Mouse (Mus musculus): ENCODE data around the gene Traip. TPM values are rescaled to one million over a fixed set of nuclear protein-coding genes. Genes with fewer than 3 reads are reported as not detected.

The Traip gene
- polyA plus RNA-seq, 1 experiment from 2014 or later = 15.7 TPM

GRCm38 (mm10) chr9:107961351-107961762, 11.4 kb downstream of the Traip start:
- H3K27ac ChIP-seq (replicated peaks) = peak overlapping the region; percentile 83
- ATAC-seq (replicated peaks) = peak; percentile 78
- 0 out of 2 replicates have a peak, but pooled peaks cover 4% of the 10 kb centered on the region for H3K36me3 ChIP-seq
- peak overlapping the region; percentile 28 for H3K4me2 ChIP-seq (replicated peaks)
- 0 out of 2 replicates have a peak overlapping the region, but pooled peaks have one; percentile 10 for H3K4me3 ChIP-seq
- H3K9ac ChIP-seq (replicated peaks) = 0 out of 2 replicates have a peak overlapping the region, but pooled peaks have one; percentile 15
- no peaks in the 10 kb centered on the region for H3K9me3 ChIP-seq
- H3K27me3 ChIP-seq = no peaks in the 10 kb centered on the region
- H3K4me1 ChIP-seq = peaks cover 20% of the 10 kb centered on the region
- WGBS = 62% methylated on average over 10 of the region's 10 CpGs

- H3K9ac ChIP-seq (replicated peaks) = no peak overlapping the region
- peak overlapping the region; percentile 28 for H3K4me2 ChIP-seq (replicated peaks)
- H3K27ac ChIP-seq (replicated peaks) = peak overlapping the region; percentile 83
- H3K4me1 ChIP-seq = peaks cover 20% of the 10 kb centered on the region
- H3K27me3 ChIP-seq = no peaks in the 10 kb centered on the region
- no peak overlapping the region for H3K4me3 ChIP-seq
- peak; percentile 41 for ATAC-seq (replicated peaks)
- 0 out of 2 replicates have a peak, but pooled peaks cover 4% of the 10 kb centered on the region for H3K36me3 ChIP-seq
- 38% methylated on average over 5 of the region's 5 CpGs for WGBS
- no peaks in the 10 kb centered on the region for H3K9me3 ChIP-seq
Measured at GRCm38 (mm10) chr9:107961881-107962280, 11.9 kb downstream of the Traip start.

- ATAC-seq (replicated peaks) = no peak
- no peak overlapping the region for H3K4me3 ChIP-seq
- WGBS = 92% methylated on average over 9 of the region's 9 CpGs
- H3K9ac ChIP-seq (replicated peaks) = no peak overlapping the region
- no peak overlapping the region for H3K4me2 ChIP-seq (replicated peaks)
- H3K9me3 ChIP-seq = no peaks in the 10 kb centered on the region
- no peak overlapping the region for H3K27ac ChIP-seq (replicated peaks)
- no peaks in the 10 kb centered on the region for H3K36me3 ChIP-seq
- H3K27me3 ChIP-seq = no peaks in the 10 kb centered on the region
- H3K4me1 ChIP-seq = peaks cover 20% of the 10 kb centered on the region
Measured at GRCm38 (mm10) chr9:107962916-107963315, 13.0 kb downstream of the Traip start.

GRCm38 (mm10) chr9:107963700-107964099, 13.8 kb downstream of the Traip start:
- Histone ChIP-seq H3K36me3 (no peaks in the 10 kb centered on the region), H3K4me3 (no peak overlapping the region), H3K9me3 (no peaks in the 10 kb centered on the region), H3K4me2 (replicated peaks) (no peak overlapping the region), H3K4me1 (peaks cover 20% of the 10 kb centered on the region), H3K9ac (replicated peaks) (no peak overlapping the region), H3K27me3 (no peaks in the 10 kb centered on the region), H3K27ac (replicated peaks) (no peak overlapping the region)
- no peak for ATAC-seq (replicated peaks)
- WGBS = 28% methylated on average over 5 of the region's 5 CpGs

- no peaks in the 10 kb centered on the region for H3K27me3 ChIP-seq
- no peak for ATAC-seq (replicated peaks)
- WGBS = 96% methylated on average over 9 of the region's 9 CpGs
- no peak overlapping the region for H3K4me2 ChIP-seq (replicated peaks)
- H3K4me3 ChIP-seq = no peak overlapping the region
- no peaks in the 10 kb centered on the region for H3K9me3 ChIP-seq
- H3K36me3 ChIP-seq = no peaks in the 10 kb centered on the region
- peaks cover 20% of the 10 kb centered on the region for H3K4me1 ChIP-seq
- no peak overlapping the region for H3K27ac ChIP-seq (replicated peaks)
- no peak overlapping the region for H3K9ac ChIP-seq (replicated peaks)
Measured at GRCm38 (mm10) chr9:107964681-107965080, 14.7 kb downstream of the Traip start.

GRCm38 (mm10) chr9:107966676-107967075, 16.7 kb downstream of the Traip start:
- 91% methylated on average over 10 of the region's 10 CpGs for WGBS

GRCm38 (mm10) chr9:107967437-107967836, 17.5 kb downstream of the Traip start:
- no peaks in the 10 kb centered on the region for H3K27me3 ChIP-seq
- no peak for ATAC-seq (replicated peaks)
- no peak overlapping the region for H3K4me3 ChIP-seq
- H3K9me3 ChIP-seq = no peaks in the 10 kb centered on the region
- no peak overlapping the region for H3K27ac ChIP-seq (replicated peaks)
- H3K9ac ChIP-seq (replicated peaks) = no peak overlapping the region
- H3K4me1 ChIP-seq = no peaks in the 10 kb centered on the region
- 88% methylated on average over 6 of the region's 6 CpGs for WGBS
- H3K36me3 ChIP-seq = no peaks in the 10 kb centered on the region
- no peak overlapping the region for H3K4me2 ChIP-seq (replicated peaks)

More at GRCm38 (mm10) chr9:107966676-107967075, 16.7 kb downstream of the Traip start:
- no peak overlapping the region for H3K27ac ChIP-seq (replicated peaks)
- H3K9ac ChIP-seq (replicated peaks) = no peak overlapping the region
- H3K4me1 ChIP-seq = peaks cover 7% of the 10 kb centered on the region
- no peak overlapping the region for H3K4me2 ChIP-seq (replicated peaks)
- no peak for ATAC-seq (replicated peaks)
- H3K36me3 ChIP-seq = no peaks in the 10 kb centered on the region
- no peaks in the 10 kb centered on the region for H3K27me3 ChIP-seq
- H3K9me3 ChIP-seq = no peaks in the 10 kb centered on the region
- no peak overlapping the region for H3K4me3 ChIP-seq

- H3K4me3 ChIP-seq = no peak overlapping the region
- no peaks in the 10 kb centered on the region for H3K9me3 ChIP-seq
- no peaks in the 10 kb centered on the region for H3K36me3 ChIP-seq
- ATAC-seq (replicated peaks) = no peak
- no peak overlapping the region for H3K4me2 ChIP-seq (replicated peaks)
- no peak overlapping the region for H3K9ac ChIP-seq (replicated peaks)
- no peak overlapping the region for H3K27ac ChIP-seq (replicated peaks)
- 89% methylated on average over 7 of the region's 7 CpGs for WGBS
- no peaks in the 10 kb centered on the region for H3K27me3 ChIP-seq
- no peaks in the 10 kb centered on the region for H3K4me1 ChIP-seq
Measured at GRCm38 (mm10) chr9:107968531-107968930, 18.6 kb downstream of the Traip start.

- Histone ChIP-seq H3K27ac (replicated peaks) (no peak overlapping the region), H3K4me2 (replicated peaks) (no peak overlapping the region), H3K36me3 (no peaks in the 10 kb centered on the region), H3K27me3 (no peaks in the 10 kb centered on the region), H3K4me1 (no peaks in the 10 kb centered on the region), H3K9ac (replicated peaks) (no peak overlapping the region), H3K9me3 (no peaks in the 10 kb centered on the region), H3K4me3 (no peak overlapping the region)
- WGBS = 91% methylated on average over 5 of the region's 5 CpGs
- ATAC-seq (replicated peaks) = no peak
Measured at GRCm38 (mm10) chr9:107970311-107970710, 20.4 kb downstream of the Traip start.

- no peak overlapping the region for H3K4me3 ChIP-seq
Measured at GRCm38 (mm10) chr9:107971690-107972541, 22.0 kb downstream of the Traip start.

GRCm38 (mm10) chr9:107974491-107975171, 24.7 kb downstream of the Traip start:
- H3K9me3 ChIP-seq = no peaks in the 10 kb centered on the region
- H3K4me2 ChIP-seq (replicated peaks) = no peak overlapping the region
- H3K36me3 ChIP-seq = no peaks in the 10 kb centered on the region
- H3K4me3 ChIP-seq = no peak overlapping the region
- no peak overlapping the region for H3K27ac ChIP-seq (replicated peaks)
- no peak for ATAC-seq (replicated peaks)
- no peaks in the 10 kb centered on the region for H3K27me3 ChIP-seq
- H3K4me1 ChIP-seq = no peaks in the 10 kb centered on the region
- no peak overlapping the region for H3K9ac ChIP-seq (replicated peaks)
- WGBS = 87% methylated on average over 10 of the region's 10 CpGs

More at GRCm38 (mm10) chr9:107971690-107972541, 22.0 kb downstream of the Traip start:
- Histone ChIP-seq H3K4me1 (no peaks in the 10 kb centered on the region), H3K9ac (replicated peaks) (no peak overlapping the region), H3K27me3 (no peaks in the 10 kb centered on the region), H3K36me3 (no peaks in the 10 kb centered on the region), H3K27ac (replicated peaks) (no peak overlapping the region), H3K4me2 (replicated peaks) (no peak overlapping the region), H3K9me3 (no peaks in the 10 kb centered on the region)
- 87% methylated on average over 8 of the region's 8 CpGs for WGBS
- no peak for ATAC-seq (replicated peaks)

Measured in forebrain, embryonic 15.5 days (tissue).